Mouse (Mus musculus) liver, embryonic 11.5 days (tissue): Measurements from ENCODE around the gene Kcnma1. TPM values are rescaled to one million over a fixed set of nuclear protein-coding genes. Genes with fewer than 3 reads are reported as not detected.

Source experiments
- ATAC-seq: fragments of 200-750 bp; cut with Nextera tagmentation; replicated peaks from 2 replicates; pipeline ENCODE4 v1.8.0; 2017; ENCODE audit warnings: moderate number of reproducible peaks, mild to moderate bottlenecking, moderate TSS enrichment, moderate library complexity; ENCODE audit not compliant: low FRiP score
- DNase-seq: peaks from one replicate; pipeline ENCODE4 v3.0.0-alpha.2; 2017; ENCODE audit warnings: low spot score
- H3K27ac ChIP-seq: fragments of 300-500 bp; sonication (generic); 2 replicates; pipeline ENCODE4 v1.5.1; 2014; ENCODE audit warnings: mild to moderate bottlenecking, low read depth, low read length, control low read depth
- H3K27me3 ChIP-seq: fragments of 300-500 bp; sonication (generic); replicated peaks from 2 replicates; pipeline ENCODE4 v1.6.1; 2014; ENCODE audit warnings: low read length, mixed read lengths; ENCODE audit not compliant: control insufficient read depth, insufficient read depth
- H3K36me3 ChIP-seq: fragments of 300-500 bp; sonication (generic); 2 replicates; pipeline ENCODE4 v1.6.1; 2014; ENCODE audit warnings: mild to moderate bottlenecking, low read length, moderate library complexity, mixed read lengths; ENCODE audit not compliant: control insufficient read depth, insufficient read depth
- H3K4me1 ChIP-seq: fragments of 300-500 bp; sonication (generic); replicated peaks from 2 replicates; pipeline ENCODE4 v1.6.1; 2014; ENCODE audit warnings: low read length, mixed read lengths; ENCODE audit not compliant: control insufficient read depth, insufficient read depth
- H3K4me2 ChIP-seq: fragments of 300-500 bp; sonication (generic); 2 replicates; pipeline ENCODE4 v1.6.1; 2014; ENCODE audit warnings: mild to moderate bottlenecking, control low read depth, moderate library complexity
- H3K4me3 ChIP-seq: fragments of 300-500 bp; sonication (generic); 2 replicates; pipeline ENCODE4 v1.5.1; 2014; ENCODE audit warnings: low read depth, low read length, control low read depth
- H3K9ac ChIP-seq: fragments of 300-500 bp; sonication (generic); 2 replicates; pipeline ENCODE4 v1.6.1; 2014; ENCODE audit warnings: low read depth, low read length, control low read depth
- H3K9me3 ChIP-seq: fragments of 300-500 bp; sonication (generic); 2 replicates; pipeline ENCODE4 v1.6.1; 2016; ENCODE audit warnings: low read length, inconsistent platforms, mixed read lengths; ENCODE audit not compliant: control insufficient read depth
- WGBS: fragments of 180-500 bp; shearing (Covaris S2); extraction: QIAGEN DNeasy Blood & Tissue Kit; methylation state at CpG from one replicate; pipeline ENCODE4 v1.1.7; 2014; 5-methylcytosine and 5-hydroxymethylcytosine counted together
- polyA plus RNA-seq: library from polyadenylated mRNA; unstranded; fragments of >200 nt; fragmentation: Nextera tagmentation; extraction: Ambion mirVana; gene quantifications from 2 replicates; pipeline ENCODE4 v1.2.1, GENCODE M21; 2014

Gene Kcnma1
- polyA plus RNA-seq, 1 experiment from 2014 or later: 0.58 TPM

- Histone ChIP-seq H3K27me3 (no peaks in the 10 kb centered on the region), H3K9me3 (no peaks in the 10 kb centered on the region), H3K4me3 (no peak overlapping the region), H3K4me1 (no peaks in the 10 kb centered on the region), H3K9ac (no peak overlapping the region), H3K36me3 (no peaks in the 10 kb centered on the region), H3K4me2 (no peak overlapping the region), H3K27ac (no peak overlapping the region)
- DNase-seq: no peak
- 55% methylated on average over 10 of the region's 10 CpGs for WGBS
- ATAC-seq: no peak
Observed at GRCm38 (mm10) chr14:23521080-23521684, 493.1 kb downstream of the Kcnma1 start.

DNA sequence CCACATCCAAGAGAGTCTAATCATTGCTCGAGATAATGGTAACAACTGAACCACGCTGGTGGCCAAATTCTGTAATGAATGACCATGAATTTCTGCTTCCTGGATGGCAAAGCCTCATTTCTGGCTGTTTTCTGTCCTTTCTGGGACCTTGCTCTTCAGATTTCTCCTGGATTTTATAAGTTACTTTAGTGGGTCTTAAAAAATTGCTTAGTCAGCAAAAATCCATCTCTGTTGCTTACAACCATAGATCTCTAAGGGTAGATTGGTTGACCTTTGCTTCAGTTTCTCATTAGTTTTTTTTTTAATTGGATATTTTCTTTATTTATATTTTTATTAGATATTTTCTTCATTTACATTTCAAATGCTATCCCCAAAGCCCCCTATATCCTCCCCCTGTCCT lies 496.9 kb downstream of the Kcnma1 start:
- DNase-seq: no peak
- no peak overlapping the region for H3K27ac ChIP-seq
- WGBS: 77% methylated on average over 2 of the region's 2 CpGs
- no peaks in the 10 kb centered on the region for H3K27me3 ChIP-seq
- H3K9me3 ChIP-seq: no peaks in the 10 kb centered on the region
- H3K36me3 ChIP-seq: no peaks in the 10 kb centered on the region
- ATAC-seq: no peak
- no peak overlapping the region for H3K4me3 ChIP-seq
- H3K4me1 ChIP-seq: no peaks in the 10 kb centered on the region
- H3K4me2 ChIP-seq: no peak overlapping the region
- no peak overlapping the region for H3K9ac ChIP-seq

- H3K9me3 ChIP-seq: no peaks in the 10 kb centered on the region
- WGBS: 78% methylated on average over 5 of the region's 5 CpGs
- H3K27ac ChIP-seq: no peak overlapping the region
- H3K4me3 ChIP-seq: no peak overlapping the region
- no peaks in the 10 kb centered on the region for H3K27me3 ChIP-seq
- H3K4me2 ChIP-seq: no peak overlapping the region
- no peak overlapping the region for H3K9ac ChIP-seq
- no peaks in the 10 kb centered on the region for H3K4me1 ChIP-seq
- no peaks in the 10 kb centered on the region for H3K36me3 ChIP-seq
- DNase-seq (no peak), ATAC-seq (no peak)
Observed at GRCm38 (mm10) chr14:23509792-23510191, 504.5 kb downstream of the Kcnma1 start.

DNA sequence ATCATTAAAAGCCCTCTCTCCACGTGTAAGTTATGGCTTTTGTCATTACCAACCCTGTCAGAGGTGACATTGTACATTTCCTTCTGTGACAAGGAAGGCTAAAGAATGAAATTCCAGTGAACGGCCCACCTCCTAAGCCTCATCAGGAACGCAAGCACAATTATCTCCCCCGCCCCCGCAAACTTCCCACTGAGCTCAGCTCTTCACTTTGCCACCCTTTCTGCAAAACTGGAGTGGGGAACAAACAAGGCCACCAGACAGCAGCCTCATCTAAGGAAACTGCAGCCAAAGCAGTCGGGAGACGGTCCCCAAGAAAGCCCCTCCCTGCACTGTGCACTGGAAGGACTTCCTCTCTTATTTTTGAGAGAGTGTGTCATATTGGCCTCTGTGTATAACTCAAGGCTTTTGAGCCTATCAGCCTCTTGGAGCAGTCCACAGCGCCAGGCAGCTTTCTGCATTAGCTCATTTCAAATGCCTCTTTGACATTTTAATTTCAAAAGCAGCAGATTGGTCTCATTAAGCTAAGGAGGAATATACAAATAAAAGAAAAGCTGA lies 512.0 kb downstream of the Kcnma1 start:
- Histone ChIP-seq H3K27me3 (no peaks in the 10 kb centered on the region), H3K9me3 (no peaks in the 10 kb centered on the region), H3K4me1 (no peaks in the 10 kb centered on the region), H3K36me3 (no peaks in the 10 kb centered on the region), H3K27ac (no peak overlapping the region), H3K4me2 (no peak overlapping the region), H3K4me3 (no peak overlapping the region), H3K9ac (no peak overlapping the region)
- no peak for ATAC-seq
- WGBS: 50% methylated on average over 8 of the region's 8 CpGs
- no peak for DNase-seq

DNA sequence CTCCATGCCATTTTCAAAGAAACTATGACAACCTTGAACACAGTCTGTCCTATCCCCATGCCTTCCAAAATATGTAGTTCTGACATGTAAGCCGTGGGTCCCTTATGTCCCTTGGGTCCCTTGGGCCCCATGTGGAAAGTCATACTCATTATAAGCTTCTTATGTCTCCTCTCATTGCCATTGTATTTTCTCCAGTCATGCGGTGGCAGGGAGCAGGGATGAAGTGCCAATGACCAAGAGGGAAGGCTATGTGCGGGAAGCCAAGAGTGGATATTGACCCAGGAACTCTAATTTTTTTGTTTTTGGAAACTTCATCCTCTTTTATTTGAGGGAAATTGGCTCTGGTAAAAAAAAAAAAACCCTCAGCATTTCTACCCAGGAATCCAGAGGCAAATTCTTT lies 517.5 kb downstream of the Kcnma1 start:
- Histone ChIP-seq H3K27ac (no peak overlapping the region), H3K36me3 (no peaks in the 10 kb centered on the region), H3K9me3 (no peaks in the 10 kb centered on the region), H3K4me2 (no peak overlapping the region), H3K4me1 (no peaks in the 10 kb centered on the region), H3K9ac (no peak overlapping the region), H3K27me3 (no peaks in the 10 kb centered on the region), H3K4me3 (no peak overlapping the region)
- no peak for ATAC-seq
- no peak for DNase-seq
- 92% methylated on average over 3 of the region's 3 CpGs for WGBS

- ATAC-seq (no peak), DNase-seq (no peak)
- H3K9ac ChIP-seq: no peak overlapping the region
- no peak overlapping the region for H3K4me2 ChIP-seq
- H3K4me1 ChIP-seq: no peaks in the 10 kb centered on the region
- 58% methylated on average over 4 of the region's 4 CpGs for WGBS
- no peak overlapping the region for H3K4me3 ChIP-seq
- no peaks in the 10 kb centered on the region for H3K36me3 ChIP-seq
- H3K9me3 ChIP-seq: no peaks in the 10 kb centered on the region
- no peaks in the 10 kb centered on the region for H3K27me3 ChIP-seq
- H3K27ac ChIP-seq: no peak overlapping the region
Observed at GRCm38 (mm10) chr14:23496236-23496740, 518.0 kb downstream of the Kcnma1 start.

GRCm38 (mm10) chr14:23494496-23494800 lies 519.8 kb downstream of the Kcnma1 start:
- H3K36me3 ChIP-seq: no peaks in the 10 kb centered on the region
- no peaks in the 10 kb centered on the region for H3K4me1 ChIP-seq
- no peak overlapping the region for H3K9ac ChIP-seq
- WGBS: 80% methylated on average over 3 of the region's 3 CpGs
- no peaks in the 10 kb centered on the region for H3K9me3 ChIP-seq
- no peaks in the 10 kb centered on the region for H3K27me3 ChIP-seq
- ATAC-seq (no peak), DNase-seq (no peak)
- H3K4me3 ChIP-seq: no peak overlapping the region
- no peak overlapping the region for H3K4me2 ChIP-seq
- H3K27ac ChIP-seq: no peak overlapping the region

DNA sequence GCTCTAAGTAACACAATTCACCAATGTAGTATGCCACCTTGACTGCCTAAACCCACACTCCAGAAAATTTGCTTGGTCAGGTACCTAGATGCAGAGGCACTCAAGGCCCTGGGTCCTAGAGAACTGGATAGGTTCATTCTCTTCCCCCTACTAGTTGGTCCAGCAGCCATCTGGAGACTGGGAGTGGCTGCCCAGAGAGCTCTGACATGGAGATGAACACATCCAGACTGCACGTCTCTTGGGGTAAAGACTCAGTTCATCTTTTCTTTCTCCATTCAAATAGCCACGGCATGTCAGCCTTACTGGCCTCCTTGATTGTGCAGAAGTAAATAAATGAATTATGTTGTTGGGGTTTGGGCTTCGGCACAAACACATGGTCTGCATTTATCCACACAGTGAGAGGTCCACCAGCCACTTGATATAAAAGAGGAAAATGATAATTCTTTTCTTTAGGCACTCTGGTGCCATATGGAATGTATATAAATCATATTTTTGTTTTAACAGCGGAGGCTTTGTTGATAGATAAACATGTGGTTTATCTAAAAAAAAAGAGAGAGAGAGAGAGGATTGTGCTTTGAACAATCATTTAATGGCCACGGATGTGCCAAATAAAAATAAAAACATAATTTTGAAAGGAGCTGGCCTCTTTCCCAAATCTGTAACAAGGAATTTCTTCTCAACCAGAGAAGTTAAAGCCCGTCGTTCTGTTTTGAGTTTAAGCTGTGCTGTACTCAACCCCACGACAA lies 520.4 kb downstream of the Kcnma1 start:
- Histone ChIP-seq H3K4me3 (no peak overlapping the region), H3K4me2 (no peak overlapping the region), H3K4me1 (no peaks in the 10 kb centered on the region), H3K36me3 (no peaks in the 10 kb centered on the region), H3K27ac (no peak overlapping the region), H3K9me3 (no peaks in the 10 kb centered on the region), H3K9ac (no peak overlapping the region), H3K27me3 (no peaks in the 10 kb centered on the region)
- ATAC-seq (no peak), DNase-seq (no peak)
- 78% methylated on average over 8 of the region's 8 CpGs for WGBS
